Mouse (Mus musculus) myocyte (in vitro differentiated cells): ENCODE results near the gene Fam205c. TPM values are rescaled to one million over a fixed set of nuclear protein-coding genes. Genes with fewer than 3 reads are reported as not detected.

Experiments used
- H3K27me3 ChIP-seq: one replicate; pipeline ENCODE4 v1.6.1; 2011; ENCODE audit not compliant: control insufficient read depth, insufficient read depth, insufficient read length
- H3K36me3 ChIP-seq: one replicate; pipeline ENCODE4 v1.6.1; 2011; ENCODE audit not compliant: control insufficient read depth, insufficient read depth
- H3K4me2 ChIP-seq: one replicate; pipeline ENCODE4 v1.6.1; 2011; ENCODE audit warnings: low read depth, control low read depth
- H3K4me3 ChIP-seq: one replicate; pipeline ENCODE4 v1.5.1; 2011; ENCODE audit warnings: mild to moderate bottlenecking, control low read depth, moderate library complexity
- H3K79me2 ChIP-seq: one replicate; pipeline ENCODE4 v1.6.1; 2011; ENCODE audit not compliant: control insufficient read depth, insufficient read depth
- H3ac ChIP-seq: one replicate; pipeline ENCODE4 v1.6.1; 2011; ENCODE audit not compliant: control insufficient read depth, insufficient read length
- CEBPB ChIP-seq: IDR thresholded peaks from 2 replicates; pipeline ENCODE4 v1.6.1; 2011; ENCODE audit warnings: mild to moderate bottlenecking, moderate library complexity; ENCODE audit not compliant: poor library complexity, insufficient read depth, severe bottlenecking
- E2F4 ChIP-seq: IDR thresholded peaks from one replicate; pipeline ENCODE4 v1.6.1; 2011; ENCODE audit warnings: mild to moderate bottlenecking, control low read depth, moderate library complexity; ENCODE audit not compliant: insufficient read depth
- MAX ChIP-seq: IDR thresholded peaks from one replicate; pipeline ENCODE4 v1.6.1; 2011; ENCODE audit warnings: low read depth, mild to moderate bottlenecking, control low read depth
- MYOD1 ChIP-seq, 3 experiments: IDR thresholded peaks; one replicate each; pipeline ENCODE4 v1.6.1; 2011; ENCODE audit warnings: control low read depth in 2 of 3, low read depth in 2 of 3, mild to moderate bottlenecking in 2 of 3, moderate library complexity in 1 of 3; ENCODE audit not compliant: insufficient read length in 2 of 3, control insufficient read depth in 1 of 3
- MYOG ChIP-seq, 3 experiments: IDR thresholded peaks; one replicate each; pipeline ENCODE4 v1.6.1; 2011; ENCODE audit warnings: control low read depth in 2 of 3, low read depth in 2 of 3, mild to moderate bottlenecking in 2 of 3; ENCODE audit not compliant: insufficient read length in 2 of 3, control insufficient read depth in 1 of 3, insufficient read depth in 1 of 3
- POLR2A ChIP-seq: IDR thresholded peaks from one replicate; pipeline ENCODE4 v1.6.1; 2011; ENCODE audit warnings: low read depth, mild to moderate bottlenecking, control low read depth, moderate library complexity; ENCODE audit not compliant: insufficient read length
- POLR2AphosphoS2 ChIP-seq: IDR thresholded peaks from one replicate; pipeline ENCODE4 v1.6.1; 2011; ENCODE audit warnings: low read depth, control low read depth; ENCODE audit not compliant: insufficient read length
- REST ChIP-seq: IDR thresholded peaks from one replicate; pipeline ENCODE4 v1.6.1; 2011; ENCODE audit warnings: mild to moderate bottlenecking, control low read depth, moderate library complexity; ENCODE audit not compliant: insufficient read depth, insufficient read length
- SRF ChIP-seq: IDR thresholded peaks from one replicate; pipeline ENCODE4 v1.6.1; 2011; ENCODE audit warnings: low read depth; ENCODE audit not compliant: control insufficient read depth, insufficient read length
- TCF12 ChIP-seq: IDR thresholded peaks from one replicate; pipeline ENCODE4 v1.6.1; 2011; ENCODE audit warnings: mild to moderate bottlenecking, control low read depth; ENCODE audit not compliant: poor library complexity, insufficient read depth, severe bottlenecking
- TCF3 ChIP-seq: IDR thresholded peaks from one replicate; pipeline ENCODE4 v1.6.1; 2011; ENCODE audit warnings: low read depth, control low read depth; ENCODE audit not compliant: insufficient read length
- USF1 ChIP-seq: IDR thresholded peaks from one replicate; pipeline ENCODE4 v1.6.1; 2011; ENCODE audit warnings: low read depth, mild to moderate bottlenecking, control low read depth, moderate library complexity
- polyA plus RNA-seq: library from polyadenylated mRNA; unstranded; fragments of >200 nt; fragmentation: generic; extraction: Trizol; gene quantifications from one replicate; pipeline ENCODE4 v1.2.1, GENCODE M21; 2012; ENCODE audit warnings: missing spikeins

The Fam205c gene
- polyA plus RNA-seq, 1 experiment, result not detected

- no peaks in the 10 kb centered on the region for H3K36me3 ChIP-seq
- no peak overlapping the region for H3ac ChIP-seq
- TF ChIP-seq MYOG (IDR thresholded peaks at IDR 0.05; ENCODE audit: control insufficient read depth in 1 of 3, insufficient read depth in 1 of 3, insufficient read length in 2 of 3, low read depth in 2 of 3) (no peak), USF1 (no peak), POLR2AphosphoS2 (no peak), CEBPB (no peak), REST (no peak), MYOD1 (IDR thresholded peaks at IDR 0.05; ENCODE audit: control insufficient read depth in 1 of 3, insufficient read length in 2 of 3, low read depth in 2 of 3) (no peak), TCF12 (no peak), TCF3 (no peak), POLR2A (no peak), MAX (no peak), SRF (no peak), E2F4 (no peak)
- H3K4me2 ChIP-seq, result no peak overlapping the region
- H3K27me3 ChIP-seq, result peaks cover 23% of the 10 kb centered on the region
- no peak overlapping the region for H3K4me3 ChIP-seq
- no peaks in the 10 kb centered on the region for H3K79me2 ChIP-seq
These were observed 30.5 kb upstream of the Fam205c start for GRCm38 (mm10) chr4:42904523-42904922.

DNA sequence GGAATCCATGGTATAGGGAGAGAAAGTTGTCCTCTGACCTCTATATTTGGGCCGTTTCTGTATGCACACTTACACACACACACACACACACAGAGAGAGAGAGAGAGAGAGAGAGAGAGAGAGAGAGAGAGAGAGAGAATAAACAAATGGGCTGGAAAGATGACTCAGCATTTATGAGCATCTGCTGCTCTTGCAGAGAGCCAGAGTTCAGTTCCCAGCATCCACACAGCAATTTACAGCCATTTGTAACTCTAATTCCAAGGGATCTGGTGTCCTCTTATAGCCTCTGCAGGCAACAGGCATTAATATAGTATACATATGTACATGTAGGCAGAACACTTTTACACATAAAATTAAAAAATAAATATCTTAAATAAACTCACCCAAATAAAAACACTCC lies 29.9 kb upstream of the Fam205c start:
- no peaks in the 10 kb centered on the region for H3K79me2 ChIP-seq
- H3K27me3 ChIP-seq, result peaks cover 29% of the 10 kb centered on the region
- no peak overlapping the region for H3ac ChIP-seq
- no peak for TF ChIP-seq MAX
- no peak for TF ChIP-seq MYOD1 (IDR thresholded peaks at IDR 0.05; ENCODE audit: control insufficient read depth in 1 of 3, insufficient read length in 2 of 3, low read depth in 2 of 3)
- no peak for TF ChIP-seq POLR2A
- TF ChIP-seq REST, result no peak
- TF ChIP-seq POLR2AphosphoS2, result no peak
- TF ChIP-seq USF1, result no peak
- no peak for TF ChIP-seq TCF12
- no peak for TF ChIP-seq CEBPB
- no peak for TF ChIP-seq SRF
- no peak for TF ChIP-seq E2F4
- TF ChIP-seq MYOG (IDR thresholded peaks at IDR 0.05; ENCODE audit: control insufficient read depth in 1 of 3, insufficient read depth in 1 of 3, insufficient read length in 2 of 3, low read depth in 2 of 3), result no peak
- TF ChIP-seq TCF3, result no peak
- H3K36me3 ChIP-seq, result no peaks in the 10 kb centered on the region
- H3K4me2 ChIP-seq, result no peak overlapping the region
- H3K4me3 ChIP-seq, result no peak overlapping the region

- Histone ChIP-seq H3K27me3 (peaks cover 32% of the 10 kb centered on the region), H3K4me2 (no peak overlapping the region), H3K4me3 (no peak overlapping the region), H3K79me2 (no peaks in the 10 kb centered on the region), H3ac (no peak overlapping the region), H3K36me3 (no peaks in the 10 kb centered on the region)
- TF ChIP-seq REST (no peak), CEBPB (no peak), POLR2A (no peak), MYOD1 (IDR thresholded peaks at IDR 0.05; ENCODE audit: control insufficient read depth in 1 of 3, insufficient read length in 2 of 3, low read depth in 2 of 3) (no peak), MYOG (IDR thresholded peaks at IDR 0.05; ENCODE audit: control insufficient read depth in 1 of 3, insufficient read depth in 1 of 3, insufficient read length in 2 of 3, low read depth in 2 of 3) (no peak), POLR2AphosphoS2 (no peak), E2F4 (no peak), USF1 (no peak), SRF (no peak)
These were observed 28.7 kb upstream of the Fam205c start for GRCm38 (mm10) chr4:42902730-42903129.

DNA sequence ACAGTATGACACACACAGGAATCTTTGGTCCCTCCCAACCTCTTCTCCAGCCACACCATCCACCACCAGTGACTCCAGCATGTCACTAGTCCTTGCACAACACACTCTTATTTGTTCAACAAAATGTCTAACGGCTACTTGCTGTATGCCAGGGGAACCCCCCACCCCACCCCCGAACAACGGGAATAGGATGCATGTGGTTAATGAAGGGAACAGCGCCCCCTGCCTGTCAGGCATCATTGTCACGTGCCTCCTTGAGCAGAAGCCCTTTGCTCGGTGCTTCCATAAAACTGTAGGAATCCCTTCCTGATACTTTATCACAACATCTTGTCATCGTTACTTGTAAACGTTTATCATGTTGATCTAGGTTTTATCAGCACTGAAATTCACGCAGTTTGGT lies 28.1 kb upstream of the Fam205c start:
- Histone ChIP-seq H3ac (no peak overlapping the region), H3K36me3 (no peaks in the 10 kb centered on the region), H3K4me3 (no peak overlapping the region), H3K4me2 (no peak overlapping the region), H3K79me2 (no peaks in the 10 kb centered on the region), H3K27me3 (peaks cover 32% of the 10 kb centered on the region)
- TF ChIP-seq MAX, result no peak
- TF ChIP-seq USF1, result peak; percentile 9
- TF ChIP-seq E2F4, result no peak
- TF ChIP-seq CEBPB, result no peak

GRCm38 (mm10) chr4:42900878-42901277 lies 26.8 kb upstream of the Fam205c start:
- Histone ChIP-seq H3K79me2 (no peaks in the 10 kb centered on the region), H3ac (no peak overlapping the region), H3K4me3 (no peak overlapping the region), H3K27me3 (peaks cover 32% of the 10 kb centered on the region), H3K36me3 (no peaks in the 10 kb centered on the region), H3K4me2 (no peak overlapping the region)
- TF ChIP-seq TCF3 (no peak), SRF (no peak), POLR2A (no peak), E2F4 (no peak)
